Mouse (Mus musculus) stomach, embryonic 16.5 days (tissue): ENCODE data around the gene Marc2. TPM values are rescaled to one million over a fixed set of nuclear protein-coding genes. Genes with fewer than 3 reads are reported as not detected.

Experiments
- microRNA counts: library from miRNA; unstranded; fragments of <30 nt; microRNA quantifications from one replicate; lab custom pipeline; 2016
- microRNA-seq: library from miRNA; unstranded; fragments of <30 nt; microRNA quantifications from one replicate; pipeline ENCODE4, GENCODE M21; 2016
- polyA plus RNA-seq: library from polyadenylated mRNA; unstranded; fragments of >200 nt; fragmentation: Nextera tagmentation; extraction: Ambion mirVana; gene quantifications from 2 replicates; pipeline ENCODE4 v1.2.1, GENCODE M21; 2015

Gene Marc2
- polyA plus RNA-seq, 1 experiment from 2014 or later: 228 TPM

MicroRNAs within 50 kb of the gene (microRNA counts, 519-probe panel; counts per million panel counts)
- microRNA mmu-miR-1981 (lab: Ali Mortazavi, UCI): 3,169 counts per million, percentile 73 among the panel's probes with 10 or more counts

Small RNA genes lying within 50 kb of the gene (microRNA-seq; reads per million reads assigned to microRNA genes)
- 82.4 reads per million, percentile 53 among the genes with 10 or more reads in this experiment for gene Mir1981

Other genes with a start within 250 kb of the Marc2 start
- 6.6 and 8.3 TPM in 2 replicates for gene Hlx, start 113.8 kb downstream of the Marc2 start, polyA plus RNA-seq
- gene Marc1, start 35.1 kb downstream of the Marc2 start, polyA plus RNA-seq: 2.1 and 2.7 TPM in 2 replicates
- gene C130074G19Rik, start 36.8 kb upstream of the Marc2 start, polyA plus RNA-seq: 1.5 and 2.2 TPM in 2 replicates
- 1.5 and 1.8 TPM in 2 replicates for gene Mark1, start 153.1 kb upstream of the Marc2 start, polyA plus RNA-seq